Mouse (Mus musculus): Measurements from ENCODE around the gene Anapc5. TPM values are rescaled to one million over a fixed set of nuclear protein-coding genes. Genes with fewer than 3 reads are reported as not detected.

Anapc5 gene
- polyA plus RNA-seq, 1 experiment from 2014 or later, result 258 TPM

- 71% methylated on average over 9 of the region's 9 CpGs for WGBS
- Histone ChIP-seq H3K9ac (ENCODE audit: low read depth, low read length) (no peak overlapping the region), H3K4me1 (replicated peaks; ENCODE audit: insufficient read depth, low read length) (no peaks in the 10 kb centered on the region; the same call in 1 of the 2 replicates), H3K9me3 (replicated peaks; ENCODE audit: low read length) (no peaks in the 10 kb centered on the region), H3K27me3 (ENCODE audit: insufficient read depth, low read length) (no peaks in the 10 kb centered on the region), H3K4me3 (replicated peaks; ENCODE audit: low read depth, low read length) (no peak overlapping the region), H3K4me2 (ENCODE audit: low read length) (no peak overlapping the region), H3K27ac (peak overlapping the region; percentile 88), H3K36me3 (ENCODE audit: insufficient read depth, low read length) (no peaks in the 10 kb centered on the region)
- ATAC-seq (replicated peaks; ENCODE audit: low FRiP score, low read depth) (no peak), DNase-seq (ENCODE audit: low spot score) (no peak)
- no peak for TF ChIP-seq CTCF (IDR thresholded peaks at IDR 0.05; ENCODE audit: low read depth)
Measured at GRCm38 (mm10) chr5:122771428-122771827, 49.7 kb downstream of the Anapc5 start.

GRCm38 (mm10) chr5:122770806-122771261 is 50.3 kb downstream of the Anapc5 start:
- no peaks in the 10 kb centered on the region for H3K27me3 ChIP-seq (ENCODE audit: insufficient read depth, low read length)
- DNase-seq (ENCODE audit: low spot score), result peak; percentile 74
- H3K4me1 ChIP-seq (replicated peaks; ENCODE audit: insufficient read depth, low read length), result no peaks in the 10 kb centered on the region; the same call in 1 of the 2 replicates
- H3K4me3 ChIP-seq (replicated peaks; ENCODE audit: low read depth, low read length), result no peak overlapping the region
- WGBS, result 16% methylated on average over 10 of the region's 10 CpGs
- no peaks in the 10 kb centered on the region for H3K9me3 ChIP-seq (replicated peaks; ENCODE audit: low read length)
- 0 out of 2 replicates have a peak overlapping the region, but pooled peaks have one; percentile 0 for H3K4me2 ChIP-seq (ENCODE audit: low read length)
- ATAC-seq (replicated peaks; ENCODE audit: low FRiP score, low read depth), result peak; percentile 76
- TF ChIP-seq CTCF (IDR thresholded peaks at IDR 0.05; ENCODE audit: low read depth), result no peak
- peak overlapping the region; percentile 88 for H3K27ac ChIP-seq
- no peaks in the 10 kb centered on the region for H3K36me3 ChIP-seq (ENCODE audit: insufficient read depth, low read length)
- H3K9ac ChIP-seq (ENCODE audit: low read depth, low read length), result no peak overlapping the region

GRCm38 (mm10) chr5:122770304-122770703 is 50.8 kb downstream of the Anapc5 start:
- DNase-seq (ENCODE audit: low spot score), result peak; percentile 30
- Histone ChIP-seq H3K9me3 (replicated peaks; ENCODE audit: low read length) (no peaks in the 10 kb centered on the region), H3K4me3 (replicated peaks; ENCODE audit: low read depth, low read length) (no peak overlapping the region), H3K4me2 (ENCODE audit: low read length) (no peak overlapping the region; the same call in 1 of the 2 replicates), H3K27ac (peak overlapping the region; percentile 88), H3K4me1 (replicated peaks; ENCODE audit: insufficient read depth, low read length) (no peaks in the 10 kb centered on the region; the same call in 1 of the 2 replicates), H3K9ac (ENCODE audit: low read depth, low read length) (peak overlapping the region; percentile 23; the same call in 1 of the 2 replicates), H3K27me3 (ENCODE audit: insufficient read depth, low read length) (no peaks in the 10 kb centered on the region), H3K36me3 (ENCODE audit: insufficient read depth, low read length) (no peaks in the 10 kb centered on the region)
- no peak for ATAC-seq (replicated peaks; ENCODE audit: low FRiP score, low read depth)
- no peak for TF ChIP-seq CTCF (IDR thresholded peaks at IDR 0.05; ENCODE audit: low read depth)
- 59% methylated on average over 7 of the region's 7 CpGs for WGBS

GRCm38 (mm10) chr5:122769101-122769568 is 52.0 kb downstream of the Anapc5 start:
- no peaks in the 10 kb centered on the region for H3K36me3 ChIP-seq (ENCODE audit: insufficient read depth, low read length)
- DNase-seq (ENCODE audit: low spot score), result no peak
- H3K4me2 ChIP-seq (ENCODE audit: low read length), result no peak overlapping the region
- no peak for TF ChIP-seq CTCF (IDR thresholded peaks at IDR 0.05; ENCODE audit: low read depth)
- no peak overlapping the region for H3K27ac ChIP-seq
- H3K4me1 ChIP-seq (replicated peaks; ENCODE audit: insufficient read depth, low read length), result no peaks in the 10 kb centered on the region; the same call in 1 of the 2 replicates
- H3K4me3 ChIP-seq (replicated peaks; ENCODE audit: low read depth, low read length), result no peak overlapping the region
- ATAC-seq (replicated peaks; ENCODE audit: low FRiP score, low read depth), result no peak
- H3K9me3 ChIP-seq (replicated peaks; ENCODE audit: low read length), result no peaks in the 10 kb centered on the region
- WGBS, result 89% methylated on average over 15 of the region's 15 CpGs
- no peak overlapping the region for H3K9ac ChIP-seq (ENCODE audit: low read depth, low read length)
- no peaks in the 10 kb centered on the region for H3K27me3 ChIP-seq (ENCODE audit: insufficient read depth, low read length)

GRCm38 (mm10) chr5:122767283-122767682 is 53.9 kb downstream of the Anapc5 start:
- no peak overlapping the region for H3K4me2 ChIP-seq (ENCODE audit: low read length)
- TF ChIP-seq CTCF (IDR thresholded peaks at IDR 0.05; ENCODE audit: low read depth), result no peak
- no peaks in the 10 kb centered on the region for H3K36me3 ChIP-seq (ENCODE audit: insufficient read depth, low read length)
- WGBS, result 73% methylated on average over 11 of the region's 11 CpGs
- H3K4me3 ChIP-seq (replicated peaks; ENCODE audit: low read depth, low read length), result no peak overlapping the region
- no peaks in the 10 kb centered on the region for H3K9me3 ChIP-seq (replicated peaks; ENCODE audit: low read length)
- DNase-seq (ENCODE audit: low spot score), result no peak
- H3K4me1 ChIP-seq (replicated peaks; ENCODE audit: insufficient read depth, low read length), result peaks cover 2% of the 10 kb centered on the region; the same call in 1 of the 2 replicates
- no peak for ATAC-seq (replicated peaks; ENCODE audit: low FRiP score, low read depth)
- no peaks in the 10 kb centered on the region for H3K27me3 ChIP-seq (ENCODE audit: insufficient read depth, low read length)
- no peak overlapping the region for H3K27ac ChIP-seq
- no peak overlapping the region for H3K9ac ChIP-seq (ENCODE audit: low read depth, low read length)

- 59% methylated on average over 10 of the region's 10 CpGs for WGBS
- Histone ChIP-seq H3K9ac (ENCODE audit: low read depth, low read length) (0 out of 2 replicates have a peak overlapping the region, but pooled peaks have one; percentile 13), H3K4me1 (replicated peaks; ENCODE audit: insufficient read depth, low read length) (0 out of 2 replicates have a peak, but pooled peaks cover 3% of the 10 kb centered on the region), H3K4me3 (replicated peaks; ENCODE audit: low read depth, low read length) (no peak overlapping the region), H3K27ac (peak overlapping the region; percentile 75), H3K27me3 (ENCODE audit: insufficient read depth, low read length) (no peaks in the 10 kb centered on the region), H3K9me3 (replicated peaks; ENCODE audit: low read length) (no peaks in the 10 kb centered on the region), H3K36me3 (ENCODE audit: insufficient read depth, low read length) (no peaks in the 10 kb centered on the region), H3K4me2 (ENCODE audit: low read length) (0 out of 2 replicates have a peak overlapping the region, but pooled peaks have one; percentile 15)
- DNase-seq (ENCODE audit: low spot score) (peak; percentile 35), ATAC-seq (replicated peaks; ENCODE audit: low FRiP score, low read depth) (no peak)
- TF ChIP-seq CTCF (IDR thresholded peaks at IDR 0.05; ENCODE audit: low read depth), result peak; percentile 55; the same call in 1 of the 2 replicates
Measured at GRCm38 (mm10) chr5:122764032-122764464, 57.1 kb downstream of the Anapc5 start.
